Mouse (Mus musculus): ENCODE data around the gene Gm10354. TPM values are rescaled to one million over a fixed set of nuclear protein-coding genes. Genes with fewer than 3 reads are reported as not detected.
"Not testable (repeated sequence)": the region's sequence is repeated elsewhere in the genome, so short reads cannot be mapped to it uniquely, and the experiment has no call there.

Gm10354 gene
- polyA plus RNA-seq, 1 experiment from 2014 or later = not detected

- not testable (repeated sequence) for H3K27me3 ChIP-seq (ENCODE audit: control insufficient read depth, insufficient read depth, low read length); H3K9ac ChIP-seq (replicated peaks; ENCODE audit: low read depth, low read length); H3K27ac ChIP-seq (ENCODE audit: low read length); H3K9me3 ChIP-seq (ENCODE audit: control insufficient read depth, low read depth, low read length); H3K4me2 ChIP-seq (replicated peaks; ENCODE audit: low read depth, low read length); ATAC-seq (ENCODE audit: insufficient number of reproducible peaks, insufficient read depth, low FRiP score, low read depth); H3K36me3 ChIP-seq (ENCODE audit: control insufficient read depth, insufficient read depth, low read length); H3K4me3 ChIP-seq (ENCODE audit: low read depth, low read length); H3K4me1 ChIP-seq (ENCODE audit: control insufficient read depth, insufficient read depth, low read length)
- WGBS = 79% methylated on average over 3 of the region's 3 CpGs
Measured at GRCm38 (mm10) chr5:14972841-14973240, 5.9 kb downstream of the Gm10354 start.

- H3K36me3 ChIP-seq (ENCODE audit: control insufficient read depth, insufficient read depth, low read length); ATAC-seq (ENCODE audit: insufficient number of reproducible peaks, insufficient read depth, low FRiP score, low read depth); H3K4me2 ChIP-seq (replicated peaks; ENCODE audit: low read depth, low read length); H3K4me3 ChIP-seq (ENCODE audit: low read depth, low read length); H3K27ac ChIP-seq (ENCODE audit: low read length); H3K9ac ChIP-seq (replicated peaks; ENCODE audit: low read depth, low read length); H3K4me1 ChIP-seq (ENCODE audit: control insufficient read depth, insufficient read depth, low read length); H3K27me3 ChIP-seq (ENCODE audit: control insufficient read depth, insufficient read depth, low read length): not testable (repeated sequence)
- peaks cover 10% of the 10 kb centered on the region; the same call in 1 of the 2 replicates for H3K9me3 ChIP-seq (ENCODE audit: control insufficient read depth, low read depth, low read length)
- 81% methylated on average over 13 of the region's 13 CpGs for WGBS
Measured at GRCm38 (mm10) chr5:14963821-14964220, 14.9 kb downstream of the Gm10354 start.

- not testable (repeated sequence) for H3K9ac ChIP-seq (replicated peaks; ENCODE audit: low read depth, low read length); H3K27me3 ChIP-seq (ENCODE audit: control insufficient read depth, insufficient read depth, low read length); H3K4me2 ChIP-seq (replicated peaks; ENCODE audit: low read depth, low read length); H3K4me1 ChIP-seq (ENCODE audit: control insufficient read depth, insufficient read depth, low read length); H3K4me3 ChIP-seq (ENCODE audit: low read depth, low read length); H3K27ac ChIP-seq (ENCODE audit: low read length); H3K36me3 ChIP-seq (ENCODE audit: control insufficient read depth, insufficient read depth, low read length)
- WGBS = 78% methylated on average over 4 of the region's 4 CpGs
- peak; percentile 72; the same call in 1 of the 2 replicates for ATAC-seq (ENCODE audit: insufficient number of reproducible peaks, insufficient read depth, low FRiP score, low read depth)
- peaks cover 10% of the 10 kb centered on the region; the same call in 1 of the 2 replicates for H3K9me3 ChIP-seq (ENCODE audit: control insufficient read depth, low read depth, low read length)
Measured at GRCm38 (mm10) chr5:14961502-14961901, 17.2 kb downstream of the Gm10354 start.

- not testable (repeated sequence) for H3K36me3 ChIP-seq (ENCODE audit: control insufficient read depth, insufficient read depth, low read length); H3K9me3 ChIP-seq (ENCODE audit: control insufficient read depth, low read depth, low read length); H3K4me1 ChIP-seq (ENCODE audit: control insufficient read depth, insufficient read depth, low read length); H3K27ac ChIP-seq (ENCODE audit: low read length); H3K4me3 ChIP-seq (ENCODE audit: low read depth, low read length); H3K4me2 ChIP-seq (replicated peaks; ENCODE audit: low read depth, low read length); H3K27me3 ChIP-seq (ENCODE audit: control insufficient read depth, insufficient read depth, low read length); H3K9ac ChIP-seq (replicated peaks; ENCODE audit: low read depth, low read length)
- peak; percentile 49; the same call in 1 of the 2 replicates for ATAC-seq (ENCODE audit: insufficient number of reproducible peaks, insufficient read depth, low FRiP score, low read depth)
- 86% methylated on average over 1 of the region's 1 CpGs for WGBS
Measured at GRCm38 (mm10) chr5:14955928-14956706, 22.6 kb downstream of the Gm10354 start.

GRCm38 (mm10) chr5:14953587-14953986 is 25.1 kb downstream of the Gm10354 start:
- H3K27me3 ChIP-seq (ENCODE audit: control insufficient read depth, insufficient read depth, low read length); H3K4me3 ChIP-seq (ENCODE audit: low read depth, low read length); ATAC-seq (ENCODE audit: insufficient number of reproducible peaks, insufficient read depth, low FRiP score, low read depth); H3K36me3 ChIP-seq (ENCODE audit: control insufficient read depth, insufficient read depth, low read length); H3K9me3 ChIP-seq (ENCODE audit: control insufficient read depth, low read depth, low read length); H3K4me1 ChIP-seq (ENCODE audit: control insufficient read depth, insufficient read depth, low read length); H3K4me2 ChIP-seq (replicated peaks; ENCODE audit: low read depth, low read length); H3K9ac ChIP-seq (replicated peaks; ENCODE audit: low read depth, low read length); H3K27ac ChIP-seq (ENCODE audit: low read length): not testable (repeated sequence)

GRCm38 (mm10) chr5:14952749-14953148 is 26.0 kb downstream of the Gm10354 start:
- peaks cover 13% of the 10 kb centered on the region; the same call in 1 of the 2 replicates for H3K9me3 ChIP-seq (ENCODE audit: control insufficient read depth, low read depth, low read length)
- not testable (repeated sequence) for H3K27ac ChIP-seq (ENCODE audit: low read length); H3K27me3 ChIP-seq (ENCODE audit: control insufficient read depth, insufficient read depth, low read length); H3K9ac ChIP-seq (replicated peaks; ENCODE audit: low read depth, low read length); H3K36me3 ChIP-seq (ENCODE audit: control insufficient read depth, insufficient read depth, low read length); H3K4me2 ChIP-seq (replicated peaks; ENCODE audit: low read depth, low read length); ATAC-seq (ENCODE audit: insufficient number of reproducible peaks, insufficient read depth, low FRiP score, low read depth); H3K4me3 ChIP-seq (ENCODE audit: low read depth, low read length); H3K4me1 ChIP-seq (ENCODE audit: control insufficient read depth, insufficient read depth, low read length)
- WGBS = 64% methylated on average over 3 of the region's 3 CpGs

- not testable (repeated sequence) for H3K27me3 ChIP-seq (ENCODE audit: control insufficient read depth, insufficient read depth, low read length); H3K27ac ChIP-seq (ENCODE audit: low read length); H3K4me1 ChIP-seq (ENCODE audit: control insufficient read depth, insufficient read depth, low read length); H3K4me3 ChIP-seq (ENCODE audit: low read depth, low read length); H3K36me3 ChIP-seq (ENCODE audit: control insufficient read depth, insufficient read depth, low read length); H3K9ac ChIP-seq (replicated peaks; ENCODE audit: low read depth, low read length); H3K4me2 ChIP-seq (replicated peaks; ENCODE audit: low read depth, low read length)
- H3K9me3 ChIP-seq (ENCODE audit: control insufficient read depth, low read depth, low read length) = peaks cover 13% of the 10 kb centered on the region; the same call in 1 of the 2 replicates
- WGBS = 67% methylated on average over 7 of the region's 7 CpGs
- ATAC-seq (ENCODE audit: insufficient number of reproducible peaks, insufficient read depth, low FRiP score, low read depth) = peak; percentile 82
Measured at GRCm38 (mm10) chr5:14951822-14952221, 26.9 kb downstream of the Gm10354 start.

- H3K9me3 ChIP-seq (ENCODE audit: control insufficient read depth, low read depth, low read length); H3K4me2 ChIP-seq (replicated peaks; ENCODE audit: low read depth, low read length); ATAC-seq (ENCODE audit: insufficient number of reproducible peaks, insufficient read depth, low FRiP score, low read depth); H3K9ac ChIP-seq (replicated peaks; ENCODE audit: low read depth, low read length); H3K4me1 ChIP-seq (ENCODE audit: control insufficient read depth, insufficient read depth, low read length); H3K36me3 ChIP-seq (ENCODE audit: control insufficient read depth, insufficient read depth, low read length); H3K4me3 ChIP-seq (ENCODE audit: low read depth, low read length); H3K27me3 ChIP-seq (ENCODE audit: control insufficient read depth, insufficient read depth, low read length); H3K27ac ChIP-seq (ENCODE audit: low read length): not testable (repeated sequence)
- 54% methylated on average over 4 of the region's 4 CpGs for WGBS
Measured at GRCm38 (mm10) chr5:14947482-14948198, 31.1 kb downstream of the Gm10354 start.
